Comparison of ENCODE assay signal across 28 mouse cellular contexts in the genomic region with DNA sequence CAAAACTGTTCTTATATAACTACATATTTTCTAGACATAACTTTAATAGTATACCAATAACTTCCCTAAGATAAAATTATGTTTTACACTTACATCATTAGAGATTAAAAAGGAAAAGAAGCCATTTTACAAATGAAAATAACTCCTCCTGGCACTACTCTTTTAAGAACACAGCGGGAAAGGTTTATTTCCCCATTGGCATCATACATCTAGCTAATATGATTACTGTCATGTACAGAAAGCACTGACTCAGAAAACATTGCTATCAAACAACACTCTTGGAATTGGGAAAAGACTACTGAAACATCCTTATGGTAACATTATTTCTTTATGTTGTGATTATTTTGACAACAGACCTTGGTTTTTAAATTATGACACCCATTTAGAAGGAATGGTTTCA.
"Had no signal": no experiment of that assay in that cellular context is flagged by ENCODE, and none has a peak within 500 bp of the region (broad histone marks: within the 10 kb centered on the region; RNA-seq: fewer than 3 reads in every experiment).

No protein-coding gene starts in this region.

- H3K27ac ChIP-seq: embryonic facial prominence, embryonic 10.5 days; embryonic facial prominence, embryonic 12.5 days; embryonic facial prominence, embryonic 13.5 days; embryonic facial prominence, embryonic 15.5 days; forebrain, embryonic 10.5 days; forebrain, embryonic 12.5 days; forebrain, embryonic 13.5 days; forebrain, embryonic 15.5 days; gastrocnemius, adult 2 months had no signal

- H3K4me3 ChIP-seq: embryonic facial prominence, embryonic 10.5 days; embryonic facial prominence, embryonic 12.5 days; embryonic facial prominence, embryonic 13.5 days; embryonic facial prominence, embryonic 15.5 days; erythroblast, embryonic 14.5 days; forebrain, embryonic 10.5 days; forebrain, embryonic 12.5 days; forebrain, embryonic 13.5 days; forebrain, embryonic 15.5 days; gastrocnemius, adult 2 months had no signal

- H3K27me3 ChIP-seq: embryonic facial prominence, embryonic 12.5 days; embryonic facial prominence, embryonic 13.5 days; embryonic facial prominence, embryonic 15.5 days; forebrain, embryonic 12.5 days; forebrain, embryonic 13.5 days; forebrain, embryonic 15.5 days had no signal

- H3K9me3 ChIP-seq: embryonic facial prominence, embryonic 10.5 days; embryonic facial prominence, embryonic 12.5 days; embryonic facial prominence, embryonic 13.5 days; embryonic facial prominence, embryonic 15.5 days; forebrain, embryonic 10.5 days; forebrain, embryonic 12.5 days; forebrain, embryonic 13.5 days; forebrain, embryonic 15.5 days had no signal

- DNase-seq: cerebellum, adult 18-20 months; cerebellum, adult 2 months; cerebellum, adult 8-10 months; cerebellum, adult 9-10 months; cerebellum, adult 9-11 months; cerebellum, postnatal 10 days; cerebellum, postnatal 14 days; cerebellum, postnatal 25 days; cerebellum, postnatal 36 days; embryo, embryonic 11 days; forebrain, postnatal 0 days; gastrocnemius, adult 2 months; gastrocnemius, postnatal 10 days; gastrocnemius, postnatal 14 days; gastrocnemius, postnatal 25 days; gastrocnemius, postnatal 36 days; heart, adult 11 months had no signal

- ATAC-seq: forebrain, embryonic 13.5 days; forebrain, embryonic 14.5 days; forebrain, embryonic 15.5 days; forebrain, embryonic 16.5 days; forebrain, postnatal 0 days had no signal

- H3K4me2 ChIP-seq: embryonic facial prominence, embryonic 12.5 days; embryonic facial prominence, embryonic 13.5 days; embryonic facial prominence, embryonic 15.5 days; forebrain, embryonic 12.5 days; forebrain, embryonic 13.5 days; forebrain, embryonic 15.5 days had no signal

- H3K4me1 ChIP-seq: embryonic facial prominence, embryonic 10.5 days; embryonic facial prominence, embryonic 12.5 days; embryonic facial prominence, embryonic 13.5 days; embryonic facial prominence, embryonic 15.5 days; forebrain, embryonic 10.5 days; forebrain, embryonic 12.5 days; forebrain, embryonic 13.5 days; forebrain, embryonic 15.5 days had no signal

- H3K9ac ChIP-seq: embryonic facial prominence, embryonic 12.5 days; embryonic facial prominence, embryonic 13.5 days; embryonic facial prominence, embryonic 15.5 days; forebrain, embryonic 12.5 days; forebrain, embryonic 13.5 days; forebrain, embryonic 15.5 days; forebrain, postnatal 0 days had no signal
